ENCODE assay signal across 7 mouse cellular contexts in genomic region chrX:75749312-75749711, GRCm38 (mm10).
A peak's percentile ranks its signal among the peaks of the same experiment; 100 is the strongest.
DNase-seq lines count a peak whose midpoint lies in the region; ATAC-seq and TF ChIP-seq lines count a peak whose summit lies in the region.
"Not testable (repeated sequence)": the region's sequence is repeated elsewhere in the genome, so short reads cannot be mapped to it uniquely, and the experiment has no call there.

No protein-coding gene starts in this region.

- not testable (repeated sequence) for H3K9ac ChIP-seq in forebrain, embryonic 11.5 days (ENCODE audit: low read length); kidney, postnatal 0 days (ENCODE audit: low read depth, low read length); liver, postnatal 0 days (replicated peaks); neural tube, embryonic 11.5 days (ENCODE audit: low read length)

- not testable (repeated sequence) for H3K27me3 ChIP-seq in forebrain, embryonic 11.5 days (ENCODE audit: control insufficient read depth, insufficient read depth, low read length); kidney, postnatal 0 days (ENCODE audit: insufficient read depth, low read length); liver, postnatal 0 days (ENCODE audit: insufficient read depth, low read length); neural tube, embryonic 11.5 days (ENCODE audit: control insufficient read depth, insufficient read depth, low read length)

- not testable (repeated sequence) for TF ChIP-seq EP300 in liver, postnatal 0 days (IDR thresholded peaks at IDR 0.05; ENCODE audit: low read depth)

- not testable (repeated sequence) for H3K27ac ChIP-seq in forebrain, embryonic 11.5 days (ENCODE audit: low read depth, low read length); kidney, postnatal 0 days; liver, postnatal 0 days (ENCODE audit: low read depth); neural tube, embryonic 11.5 days (ENCODE audit: low read depth, low read length)

- TF ChIP-seq CTCF in kidney, postnatal 0 days (IDR thresholded peaks at IDR 0.05; ENCODE audit: low read depth), result peak; percentile 40; the same call in 1 of the 2 replicates
- peak; percentile 48 for TF ChIP-seq CTCF in liver, postnatal 0 days (IDR thresholded peaks at IDR 0.05; ENCODE audit: low read depth)

- H3K9me3 ChIP-seq in forebrain, embryonic 11.5 days (ENCODE audit: control insufficient read depth, low read length); kidney, postnatal 0 days (replicated peaks; ENCODE audit: low read length); liver, postnatal 0 days (ENCODE audit: low read length); neural tube, embryonic 11.5 days (ENCODE audit: control insufficient read depth, low read length): not testable (repeated sequence)

- not testable (repeated sequence) for ATAC-seq in forebrain, embryonic 11.5 days (replicated peaks; ENCODE audit: low FRiP score); kidney, postnatal 0 days (replicated peaks; ENCODE audit: low FRiP score, low read depth); liver, postnatal 0 days; neural tube, embryonic 11.5 days (ENCODE audit: insufficient read depth, low FRiP score, low TSS enrichment)

- not testable (repeated sequence) for H3K36me3 ChIP-seq in forebrain, embryonic 11.5 days (ENCODE audit: control insufficient read depth, insufficient read depth, low read length); kidney, postnatal 0 days (ENCODE audit: insufficient read depth, low read length); liver, postnatal 0 days (replicated peaks; ENCODE audit: insufficient read depth, low read length); neural tube, embryonic 11.5 days (ENCODE audit: control insufficient read depth, insufficient read depth, low read length)

- not testable (repeated sequence) for H3K4me2 ChIP-seq in forebrain, embryonic 11.5 days (ENCODE audit: low read depth, low read length, severe bottlenecking); kidney, postnatal 0 days (ENCODE audit: low read length); liver, postnatal 0 days (ENCODE audit: low read depth, low read length); neural tube, embryonic 11.5 days (ENCODE audit: low read depth)

- H3K4me3 ChIP-seq in forebrain, embryonic 11.5 days (ENCODE audit: low read depth, low read length); kidney, postnatal 0 days (replicated peaks; ENCODE audit: low read depth, low read length); liver, postnatal 0 days (ENCODE audit: low read depth, low read length); neural tube, embryonic 11.5 days (ENCODE audit: low read depth, low read length): not testable (repeated sequence)

- peak; percentile 79 for DNase-seq in cerebellum, adult 11 months
- DNase-seq in forebrain, embryonic 11.5 days (ENCODE audit: low spot score), result peak; percentile 60
- DNase-seq in heart, postnatal 4 days, result peak; percentile 80
- peak; percentile 0 for DNase-seq in kidney, postnatal 0 days (ENCODE audit: low spot score)
- peak; percentile 36 for DNase-seq in liver, postnatal 0 days
- peak; percentile 13 for DNase-seq in neural tube, embryonic 11.5 days (ENCODE audit: low spot score)
- DNase-seq in thymus, postnatal 0 days (ENCODE audit: low spot score), result peak; percentile 37

- WGBS in forebrain, embryonic 11.5 days, result 67% methylated on average over 10 of the region's 10 CpGs
- 75% methylated on average over 4 of the region's 10 CpGs for WGBS in kidney, postnatal 0 days
- WGBS in liver, postnatal 0 days (ENCODE audit: insufficient replicate concordance), result 56% methylated on average over 6 of the region's 10 CpGs
- 65% methylated on average over 6 of the region's 10 CpGs for WGBS in neural tube, embryonic 11.5 days

- H3K4me1 ChIP-seq in forebrain, embryonic 11.5 days (replicated peaks; ENCODE audit: control insufficient read depth, insufficient read depth, low read length); kidney, postnatal 0 days (replicated peaks; ENCODE audit: insufficient read depth, low read length); liver, postnatal 0 days (ENCODE audit: insufficient read depth); neural tube, embryonic 11.5 days (ENCODE audit: control insufficient read depth, insufficient read depth, low read length): not testable (repeated sequence)

Comparison
In these comparisons a context has a peak if more than half of its experiments do, and no peak if none do; other contexts are left out.
1. DNase-seq: peak in every context shown above with its lines; median percentile 80 in heart, postnatal 4 days; 79 in cerebellum, adult 11 months; 60 in forebrain, embryonic 11.5 days; 37 in thymus, postnatal 0 days; 36 in liver, postnatal 0 days; 13 in neural tube, embryonic 11.5 days; 0 in kidney, postnatal 0 days.